Mouse (Mus musculus): ENCODE results near the gene Map3k7cl.

The Map3k7cl gene

GRCm38 (mm10) chr16:87642234-87642633 is 89.1 kb downstream of the Map3k7cl start:
- DNase-seq (ENCODE audit: low spot score), result no peak

- no peak for DNase-seq (ENCODE audit: low spot score)
Observed at GRCm38 (mm10) chr16:87644111-87644770, 91.1 kb downstream of the Map3k7cl start.

All from spleen, adult 12 weeks (tissue).